7 mouse cellular contexts compared by ENCODE assay signal in the genomic region with DNA sequence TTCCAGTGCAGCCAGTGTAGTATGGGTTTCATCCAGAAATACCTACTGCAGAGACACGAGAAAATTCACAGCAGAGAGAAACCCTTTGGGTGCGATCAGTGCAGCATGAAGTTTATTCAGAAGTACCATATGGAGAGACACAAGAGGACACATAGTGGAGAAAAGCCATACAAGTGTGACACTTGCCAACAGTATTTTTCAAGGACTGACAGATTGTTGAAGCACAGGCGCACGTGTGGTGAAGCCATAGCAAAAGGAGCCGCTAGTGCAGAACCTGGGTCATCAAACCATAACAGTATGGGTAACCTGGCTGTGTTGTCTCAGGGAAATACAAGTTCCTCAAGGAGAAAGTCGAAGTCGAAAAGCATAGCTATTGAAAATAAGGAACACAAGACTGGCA. TPM values are rescaled to one million over a fixed set of nuclear protein-coding genes. Genes with fewer than 3 reads are reported as not detected.
DNase-seq lines count a peak whose midpoint lies in the region; ATAC-seq and TF ChIP-seq lines count a peak whose summit lies in the region.

No protein-coding gene starts in this region.

- H3K4me2 ChIP-seq in lung, postnatal 0 days (replicated peaks; ENCODE audit: low read depth, low read length), result peak overlapping the region; percentile 85
- peak overlapping the region; percentile 78 for H3K4me2 ChIP-seq in forebrain, embryonic 11.5 days (ENCODE audit: low read depth, low read length, severe bottlenecking)
- H3K4me2 ChIP-seq in limb, embryonic 13.5 days (replicated peaks), result peak overlapping the region; percentile 86
- H3K4me2 ChIP-seq in stomach, embryonic 15.5 days, result peak overlapping the region; percentile 77

- DNase-seq in lung, postnatal 0 days (ENCODE audit: low spot score), result no peak
- no peak for DNase-seq in lung, postnatal 4 days
- DNase-seq in forebrain, embryonic 11.5 days (ENCODE audit: low spot score), result no peak
- DNase-seq in adrenal gland, adult (ENCODE audit: inconsistent age in 2 of 2, low spot score in 1 of 2), result no peak
- no peak for DNase-seq in T-cell, adult 2 months (ENCODE audit: low spot score)

- H3K27me3 ChIP-seq in lung, postnatal 0 days (replicated peaks; ENCODE audit: insufficient read depth, low read length), result no peaks in the 10 kb centered on the region
- H3K27me3 ChIP-seq in forebrain, embryonic 11.5 days (ENCODE audit: control insufficient read depth, insufficient read depth, low read length), result no peaks in the 10 kb centered on the region
- no peaks in the 10 kb centered on the region for H3K27me3 ChIP-seq in limb, embryonic 13.5 days
- H3K27me3 ChIP-seq in stomach, embryonic 15.5 days (replicated peaks), result no peaks in the 10 kb centered on the region

- H3K27ac ChIP-seq in lung, postnatal 0 days (ENCODE audit: low read length), result no peak overlapping the region
- H3K27ac ChIP-seq in forebrain, embryonic 11.5 days (ENCODE audit: low read depth, low read length), result no peak overlapping the region
- H3K27ac ChIP-seq in limb, embryonic 13.5 days, result no peak overlapping the region
- no peak overlapping the region for H3K27ac ChIP-seq in stomach, embryonic 15.5 days

- ATAC-seq in lung, postnatal 0 days, result no peak
- no peak for ATAC-seq in forebrain, embryonic 11.5 days (replicated peaks; ENCODE audit: low FRiP score)
- ATAC-seq in limb, embryonic 13.5 days (ENCODE audit: low FRiP score, low read depth), result no peak
- ATAC-seq in stomach, embryonic 15.5 days (ENCODE audit: insufficient read depth, low FRiP score, low read depth), result no peak

- peak overlapping the region; percentile 92; the same call in 1 of the 2 replicates for H3K9ac ChIP-seq in lung, postnatal 0 days (replicated peaks; ENCODE audit: low read depth)
- H3K9ac ChIP-seq in forebrain, embryonic 11.5 days (ENCODE audit: low read length), result peak overlapping the region; percentile 96; the same call in 1 of the 2 replicates
- peak overlapping the region; percentile 92 for H3K9ac ChIP-seq in limb, embryonic 13.5 days
- H3K9ac ChIP-seq in stomach, embryonic 15.5 days, result peak overlapping the region; percentile 94; the same call in 1 of the 2 replicates

- no peak for TF ChIP-seq CTCF in lung, postnatal 0 days (IDR thresholded peaks at IDR 0.05)

- no peaks in the 10 kb centered on the region for H3K9me3 ChIP-seq in lung, postnatal 0 days (ENCODE audit: low read length)
- H3K9me3 ChIP-seq in forebrain, embryonic 11.5 days (ENCODE audit: control insufficient read depth, low read length), result no peaks in the 10 kb centered on the region
- H3K9me3 ChIP-seq in limb, embryonic 13.5 days, result no peaks in the 10 kb centered on the region
- no peaks in the 10 kb centered on the region for H3K9me3 ChIP-seq in stomach, embryonic 15.5 days

- H3K4me3 ChIP-seq in lung, postnatal 0 days (ENCODE audit: low read depth, low read length), result peak overlapping the region; percentile 93
- H3K4me3 ChIP-seq in forebrain, embryonic 11.5 days (ENCODE audit: low read depth, low read length), result peak overlapping the region; percentile 93
- H3K4me3 ChIP-seq in limb, embryonic 13.5 days, result peak overlapping the region; percentile 81
- peak overlapping the region; percentile 76 for H3K4me3 ChIP-seq in stomach, embryonic 15.5 days (replicated peaks)

- H3K4me1 ChIP-seq in lung, postnatal 0 days (ENCODE audit: insufficient read depth, low read depth, low read length), result peaks cover 22% of the 10 kb centered on the region; the same call in 1 of the 2 replicates
- peaks cover 3% of the 10 kb centered on the region; the same call in 1 of the 2 replicates for H3K4me1 ChIP-seq in forebrain, embryonic 11.5 days (replicated peaks; ENCODE audit: control insufficient read depth, insufficient read depth, low read length)
- H3K4me1 ChIP-seq in limb, embryonic 13.5 days, result peaks cover 28% of the 10 kb centered on the region
- H3K4me1 ChIP-seq in stomach, embryonic 15.5 days, result peaks cover 13% of the 10 kb centered on the region

- no peaks in the 10 kb centered on the region for H3K36me3 ChIP-seq in lung, postnatal 0 days (ENCODE audit: insufficient read depth, low read length)
- peaks cover 16% of the 10 kb centered on the region; the same call in 1 of the 2 replicates for H3K36me3 ChIP-seq in forebrain, embryonic 11.5 days (ENCODE audit: control insufficient read depth, insufficient read depth, low read length)
- H3K36me3 ChIP-seq in limb, embryonic 13.5 days, result peaks cover 25% of the 10 kb centered on the region
- H3K36me3 ChIP-seq in stomach, embryonic 15.5 days, result no peaks in the 10 kb centered on the region

- no peak for TF ChIP-seq EP300 in lung, postnatal 0 days (IDR thresholded peaks at IDR 0.05)

- WGBS in lung, postnatal 0 days, result 76% methylated on average over 7 of the region's 7 CpGs
- 91% methylated on average over 7 of the region's 7 CpGs for WGBS in forebrain, embryonic 11.5 days
- 91% methylated on average over 7 of the region's 7 CpGs for WGBS in limb, embryonic 13.5 days
- WGBS in stomach, embryonic 15.5 days, result 86% methylated on average over 7 of the region's 7 CpGs

RNA-seq across cellular contexts. Expression of a gene that starts 1.4 kb away (rescaled TPM):
- polyA plus RNA-seq in lung, postnatal 0 days (2015; fragmentation: Nextera tagmentation; extraction: Ambion mirVana), result 15.3 and 16.4 TPM in 2 replicates
- polyA plus RNA-seq in forebrain, embryonic 11.5 days (2014; fragmentation: Nextera tagmentation; extraction: Ambion mirVana), result 35.6 and 35.9 TPM in 2 replicates
- 26.2 and 27.3 TPM in 2 replicates for polyA plus RNA-seq in limb, embryonic 13.5 days (2015; fragmentation: Nextera tagmentation; extraction: Ambion mirVana)
- polyA plus RNA-seq in stomach, embryonic 15.5 days (2015; fragmentation: Nextera tagmentation; extraction: Ambion mirVana), result 16.0 and 16.7 TPM in 2 replicates
